Mouse (Mus musculus) kidney, adult 2 months (tissue): Measurements from ENCODE around the gene Mogs.

Experiments used
- CTCF ChIP-seq: fragments of 200-500 bp; conservative IDR thresholded peaks from 2 replicates; pipeline ENCODE4 v1.5.1; 2011; ENCODE audit warnings: low read depth, mild to moderate bottlenecking, control low read depth, low read length, moderate library complexity, mixed read lengths; ENCODE audit not compliant: insufficient read depth, insufficient read length
- POLR2A ChIP-seq: fragments of 200-500 bp; IDR thresholded peaks from one replicate; pipeline ENCODE4 v1.6.1; 2011; ENCODE audit warnings: low read depth, low read length, control low read depth

DNA sequence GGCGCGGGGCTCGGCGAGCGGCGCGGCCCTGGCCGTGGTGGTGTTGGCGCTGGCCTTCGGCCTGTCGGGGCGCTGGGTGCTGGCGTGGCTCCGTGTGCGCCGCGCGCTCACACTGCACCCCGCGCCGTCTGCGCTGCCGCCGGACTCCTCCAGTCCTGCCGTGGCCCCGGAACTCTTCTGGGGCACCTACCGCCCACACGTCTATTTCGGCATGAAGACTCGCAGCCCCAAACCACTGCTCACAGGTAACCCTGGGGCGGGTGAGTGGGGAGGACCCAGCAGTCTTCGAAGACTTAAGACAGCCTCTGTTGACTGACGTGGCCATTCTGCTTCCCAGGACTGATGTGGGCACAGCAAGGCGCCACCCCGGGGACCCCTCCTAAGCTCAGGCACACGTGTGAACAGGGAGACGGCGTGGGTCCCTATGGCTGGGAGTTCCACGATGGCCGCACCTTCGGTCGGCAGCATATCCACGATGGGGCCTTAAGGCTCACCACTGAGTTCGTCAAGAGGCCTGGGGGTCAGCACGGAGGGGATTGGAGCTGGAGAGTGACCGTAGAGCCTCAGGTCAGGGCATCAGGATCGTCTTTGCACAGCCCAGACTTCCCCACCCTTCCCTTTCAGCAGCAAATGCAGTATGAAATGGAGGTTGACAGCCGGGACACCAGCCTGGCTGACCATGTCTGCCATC, 531 bp downstream of the Mogs start:
- TF ChIP-seq CTCF (no peak), POLR2A (no peak)
